Mouse (Mus musculus) bone marrow macrophage, adult 2 months (primary cell): ENCODE measurements around the gene Hmcn2. TPM values are rescaled to one million over a fixed set of nuclear protein-coding genes. Genes with fewer than 3 reads are reported as not detected.

Source experiments
- H3K27ac ChIP-seq: 2 replicates; pipeline ENCODE4 v1.5.1; 2012; ENCODE audit warnings: low read depth, low read length; ENCODE audit not compliant: insufficient read depth
- H3K4me1 ChIP-seq: 2 replicates; pipeline ENCODE4 v1.6.1; 2012; ENCODE audit warnings: low read length; ENCODE audit not compliant: control insufficient read depth, insufficient read depth
- H3K4me3 ChIP-seq: 2 replicates; pipeline ENCODE4 v1.5.1; 2012; ENCODE audit warnings: mild to moderate bottlenecking, low read length, moderate library complexity; ENCODE audit not compliant: insufficient read depth
- CTCF ChIP-seq: IDR thresholded peaks from 2 replicates; pipeline ENCODE4 v1.5.1; 2012; ENCODE audit warnings: low read depth, mild to moderate bottlenecking, low read length, moderate library complexity
- POLR2A ChIP-seq: IDR thresholded peaks from 2 replicates; pipeline ENCODE4 v1.6.1; 2012; ENCODE audit warnings: mild to moderate bottlenecking, low read depth, low read length, borderline replicate concordance
- polyA plus RNA-seq: library from polyadenylated mRNA; stranded (reverse); fragments of >200 nt; gene quantifications from 2 replicates; pipeline ENCODE4 v1.2.4, GENCODE M21; 2012; ENCODE audit not compliant: missing spikeins, insufficient read depth, insufficient read length

The Hmcn2 gene
- polyA plus RNA-seq, 1 experiment = not detected

GRCm38 (mm10) chr2:31339826-31340225 lies 25.6 kb downstream of the Hmcn2 start:
- no peak overlapping the region for H3K4me3 ChIP-seq
- H3K4me1 ChIP-seq = no peaks in the 10 kb centered on the region
- TF ChIP-seq POLR2A = no peak
- TF ChIP-seq CTCF = no peak
- H3K27ac ChIP-seq = no peak overlapping the region

- Histone ChIP-seq H3K27ac (no peak overlapping the region), H3K4me1 (no peaks in the 10 kb centered on the region), H3K4me3 (no peak overlapping the region)
- TF ChIP-seq POLR2A (no peak), CTCF (no peak)
Observed at GRCm38 (mm10) chr2:31341726-31342535, 27.7 kb downstream of the Hmcn2 start.

GRCm38 (mm10) chr2:31346096-31346495 lies 31.9 kb downstream of the Hmcn2 start:
- Histone ChIP-seq H3K4me1 (no peaks in the 10 kb centered on the region), H3K4me3 (no peak overlapping the region), H3K27ac (no peak overlapping the region)
- TF ChIP-seq POLR2A = no peak
- TF ChIP-seq CTCF = no peak

GRCm38 (mm10) chr2:31348373-31348772 lies 34.2 kb downstream of the Hmcn2 start:
- Histone ChIP-seq H3K4me3 (no peak overlapping the region), H3K4me1 (no peaks in the 10 kb centered on the region), H3K27ac (no peak overlapping the region)
- TF ChIP-seq POLR2A = no peak
- no peak for TF ChIP-seq CTCF

GRCm38 (mm10) chr2:31348850-31349249 lies 34.6 kb downstream of the Hmcn2 start:
- H3K4me1 ChIP-seq = no peaks in the 10 kb centered on the region

GRCm38 (mm10) chr2:31356771-31357170 lies 42.6 kb downstream of the Hmcn2 start:
- Histone ChIP-seq H3K4me1 (peaks cover 3% of the 10 kb centered on the region; the same call in 1 of the 2 replicates), H3K4me3 (no peak overlapping the region), H3K27ac (no peak overlapping the region)
- TF ChIP-seq POLR2A (no peak), CTCF (no peak)

More at GRCm38 (mm10) chr2:31348850-31349249, 34.6 kb downstream of the Hmcn2 start:
- TF ChIP-seq CTCF (no peak), POLR2A (no peak)
- Histone ChIP-seq H3K27ac (no peak overlapping the region), H3K4me3 (no peak overlapping the region)

GRCm38 (mm10) chr2:31359316-31359715 lies 45.1 kb downstream of the Hmcn2 start:
- TF ChIP-seq CTCF (no peak), POLR2A (no peak)
- no peak overlapping the region for H3K4me3 ChIP-seq
- peaks cover 3% of the 10 kb centered on the region; the same call in 1 of the 2 replicates for H3K4me1 ChIP-seq

GRCm38 (mm10) chr2:31367186-31367585 lies 53.0 kb downstream of the Hmcn2 start:
- H3K27ac ChIP-seq = no peak overlapping the region
- H3K4me1 ChIP-seq = no peaks in the 10 kb centered on the region
- TF ChIP-seq CTCF (no peak), POLR2A (no peak)
- no peak overlapping the region for H3K4me3 ChIP-seq

More at GRCm38 (mm10) chr2:31359316-31359715, 45.1 kb downstream of the Hmcn2 start:
- H3K27ac ChIP-seq = no peak overlapping the region

- TF ChIP-seq CTCF (no peak), POLR2A (no peak)
- H3K27ac ChIP-seq = no peak overlapping the region
- no peak overlapping the region for H3K4me3 ChIP-seq
- no peaks in the 10 kb centered on the region for H3K4me1 ChIP-seq
Observed at GRCm38 (mm10) chr2:31371396-31371795, 57.2 kb downstream of the Hmcn2 start.

- no peaks in the 10 kb centered on the region for H3K4me1 ChIP-seq
- no peak overlapping the region for H3K4me3 ChIP-seq
- no peak overlapping the region for H3K27ac ChIP-seq
- TF ChIP-seq POLR2A (no peak), CTCF (no peak)
Observed at GRCm38 (mm10) chr2:31372186-31372585, 58.0 kb downstream of the Hmcn2 start.

GRCm38 (mm10) chr2:31374415-31374814 lies 60.2 kb downstream of the Hmcn2 start:
- H3K4me1 ChIP-seq = no peaks in the 10 kb centered on the region
- no peak overlapping the region for H3K4me3 ChIP-seq
- no peak overlapping the region for H3K27ac ChIP-seq
- TF ChIP-seq CTCF = no peak
- TF ChIP-seq POLR2A = no peak
